Comparison of ENCODE assay signal across 10 mouse cellular contexts in the genomic region with DNA sequence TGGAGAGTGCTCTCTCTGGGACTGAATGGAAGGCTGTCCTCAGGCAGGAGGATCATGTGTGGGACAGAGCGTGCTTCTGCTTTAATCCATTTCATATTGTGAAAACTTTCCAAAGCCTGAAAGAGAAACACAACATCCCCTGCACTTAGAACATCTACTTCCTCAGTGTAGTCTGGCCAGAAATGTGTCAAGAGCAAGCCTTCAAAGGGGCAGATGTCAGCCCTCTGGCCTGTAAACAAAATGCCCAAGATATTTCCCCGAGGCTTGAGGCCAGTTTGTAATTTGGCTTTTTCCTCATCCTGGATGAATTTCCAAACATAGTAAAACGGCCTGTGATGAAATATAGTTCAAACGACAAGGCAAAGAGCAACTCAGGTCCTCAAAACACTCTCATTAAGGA. TPM values are rescaled to one million over a fixed set of nuclear protein-coding genes. Genes with fewer than 3 reads are reported as not detected.
DNase-seq lines count a peak whose midpoint lies in the region; ATAC-seq and TF ChIP-seq lines count a peak whose summit lies in the region.
"Had no signal": no experiment of that assay in that cellular context is flagged by ENCODE, and none has a peak within 500 bp of the region (broad histone marks: within the 10 kb centered on the region; RNA-seq: fewer than 3 reads in every experiment).

No protein-coding gene starts in this region.

- H3K4me2 ChIP-seq in lung, postnatal 0 days (replicated peaks; ENCODE audit: low read depth, low read length), result no peak overlapping the region
- H3K4me2 ChIP-seq: limb, embryonic 13.5 days; stomach, embryonic 15.5 days had no signal

- peak; percentile 92 for ATAC-seq in lung, postnatal 0 days

- no peak overlapping the region for H3K4me3 ChIP-seq in heart, embryonic 10.5 days
- no peak overlapping the region for H3K4me3 ChIP-seq in kidney, adult 2 months (ENCODE audit: insufficient read depth, low read depth, low read length)
- no peak overlapping the region for H3K4me3 ChIP-seq in lung, postnatal 0 days (ENCODE audit: low read depth, low read length)
- H3K4me3 ChIP-seq: limb, embryonic 13.5 days; stomach, embryonic 15.5 days had no signal

- TF ChIP-seq EP300 in lung, postnatal 0 days (IDR thresholded peaks at IDR 0.05), result peak; percentile 84

- H3K9me3 ChIP-seq in heart, embryonic 10.5 days, result no peaks in the 10 kb centered on the region
- no peaks in the 10 kb centered on the region for H3K9me3 ChIP-seq in lung, postnatal 0 days (ENCODE audit: low read length)
- H3K9me3 ChIP-seq: limb, embryonic 13.5 days; stomach, embryonic 15.5 days had no signal

- no peak for TF ChIP-seq POLR2A in kidney, adult 2 months (IDR thresholded peaks at IDR 0.05; ENCODE audit: low read depth, low read length)

- no peak overlapping the region for H3K27ac ChIP-seq in heart, embryonic 10.5 days
- H3K27ac ChIP-seq in kidney, adult 2 months (ENCODE audit: insufficient read depth, low read depth, low read length), result peak overlapping the region; percentile 80
- H3K27ac ChIP-seq in lung, postnatal 0 days (ENCODE audit: low read length), result no peak overlapping the region; the same call in 1 of the 2 replicates
- H3K27ac ChIP-seq: limb, embryonic 13.5 days; stomach, embryonic 15.5 days had no signal

- no peaks in the 10 kb centered on the region for H3K27me3 ChIP-seq in heart, embryonic 10.5 days (ENCODE audit: insufficient read depth, poor library complexity, severe bottlenecking)
- no peaks in the 10 kb centered on the region for H3K27me3 ChIP-seq in kidney, adult 2 months (replicated peaks; ENCODE audit: control insufficient read depth, insufficient read depth, low read length)
- H3K27me3 ChIP-seq in lung, postnatal 0 days (replicated peaks; ENCODE audit: insufficient read depth, low read length), result no peaks in the 10 kb centered on the region
- H3K27me3 ChIP-seq: limb, embryonic 13.5 days; stomach, embryonic 15.5 days had no signal

- H3K9ac ChIP-seq in lung, postnatal 0 days (replicated peaks; ENCODE audit: low read depth), result no peak overlapping the region
- H3K9ac ChIP-seq: limb, embryonic 13.5 days; stomach, embryonic 15.5 days had no signal

- H3K4me1 ChIP-seq in heart, embryonic 10.5 days, result no peaks in the 10 kb centered on the region
- H3K4me1 ChIP-seq in kidney, adult 2 months (ENCODE audit: control insufficient read depth, insufficient read depth, low read length), result no peaks in the 10 kb centered on the region
- H3K4me1 ChIP-seq in lung, postnatal 0 days (ENCODE audit: insufficient read depth, low read depth, low read length), result 0 out of 2 replicates have a peak, but pooled peaks cover 3% of the 10 kb centered on the region
- H3K4me1 ChIP-seq: limb, embryonic 13.5 days; stomach, embryonic 15.5 days had no signal

- no peaks in the 10 kb centered on the region for H3K36me3 ChIP-seq in heart, embryonic 10.5 days
- H3K36me3 ChIP-seq in kidney, adult 2 months (ENCODE audit: control insufficient read depth, insufficient read depth, low read length), result no peaks in the 10 kb centered on the region
- H3K36me3 ChIP-seq in lung, postnatal 0 days (ENCODE audit: insufficient read depth, low read length), result no peaks in the 10 kb centered on the region
- H3K36me3 ChIP-seq: limb, embryonic 13.5 days; stomach, embryonic 15.5 days had no signal

- 78% methylated on average over 4 of the region's 4 CpGs for WGBS in heart, embryonic 10.5 days
- WGBS in kidney, adult 2 months, result 50% methylated on average over 4 of the region's 4 CpGs
- WGBS in lung, postnatal 0 days, result 27% methylated on average over 4 of the region's 4 CpGs

- TF ChIP-seq CTCF in kidney, adult 2 months (conservative IDR thresholded peaks at IDR 0.05; ENCODE audit: insufficient read depth, insufficient read length, low read depth, low read length), result no peak
- no peak for TF ChIP-seq CTCF in lung, postnatal 0 days (IDR thresholded peaks at IDR 0.05)

- peak; percentile 97 for DNase-seq in heart, adult 11 months
- DNase-seq in heart, embryonic 10.5 days (ENCODE audit: low spot score), result no peak
- DNase-seq in adrenal gland, postnatal 36 days, result peak; percentile 18 to 20
- peak; percentile 85 for DNase-seq in kidney, adult 2 months
- DNase-seq in lung, postnatal 0 days (ENCODE audit: low spot score), result peak; percentile 89
- no peak for DNase-seq in right cerebral cortex, adult 18-20 months
- DNase-seq in thymus, postnatal 36 days, result no peak
- DNase-seq in retina, embryonic 14.5 days (ENCODE audit: low spot score), result no peak

RNA-seq across cellular contexts. Expression of a gene that starts 28.2 kb away (rescaled TPM):
- 75.2 and 75.9 TPM in 2 replicates for polyA plus RNA-seq in heart, embryonic 10.5 days (2016; fragmentation: Nextera tagmentation; extraction: Ambion mirVana)
- 10 to 100 TPM; 53.0 to 78.7 TPM for total RNA-seq in adrenal gland, postnatal 36 days (2021)
- 61.8 and 71.7 TPM in 2 replicates for polyA plus RNA-seq in kidney, adult 2 months (2012; rRNA removed)
- 144 TPM in 2 replicates for polyA plus RNA-seq in lung, postnatal 0 days (2015; fragmentation: Nextera tagmentation; extraction: Ambion mirVana)

RNA-seq across cellular contexts. Expression of a gene that starts 41.5 kb away (rescaled TPM):
- 0.33 and 0.90 TPM in 2 replicates for polyA plus RNA-seq in heart, embryonic 10.5 days (2016; fragmentation: Nextera tagmentation; extraction: Ambion mirVana)
- 10 to 100 TPM; 13.8 to 15.8 TPM for total RNA-seq in adrenal gland, postnatal 36 days (2021)
- polyA plus RNA-seq in kidney, adult 2 months (2012; rRNA removed), result 3.5 and 5.3 TPM in 2 replicates
- polyA plus RNA-seq in lung, postnatal 0 days (2015; fragmentation: Nextera tagmentation; extraction: Ambion mirVana), result 13.4 and 13.9 TPM in 2 replicates

Comparison
In these comparisons a context has a peak if more than half of its experiments do, and no peak if none do; other contexts are left out.
1. DNase-seq: peak in heart, adult 11 months (single experiment), adrenal gland, postnatal 36 days (2 of 2), kidney, adult 2 months (single experiment) and lung, postnatal 0 days (single experiment); none in heart, embryonic 10.5 days (single experiment), right cerebral cortex, adult 18-20 months (single experiment), thymus, postnatal 36 days (0 of 2) and retina, embryonic 14.5 days (single experiment).